Mouse (Mus musculus) gastrocnemius, postnatal 4 days (tissue): ENCODE measurements at regions not wholly inside any gene's neighbourhood (a gene's known extent, or its start where the extent isn't known, plus 50 kb on each side); places are given as distances from the start of the nearest gene placed in this dataset.

ENCODE experiments used
- DNase-seq, 2 experiments: peaks; one replicate each; pipeline ENCODE4 v3.0.0; 2021 to 2022; ENCODE audit warnings: low spot score in 2 of 2, mixed read lengths in 2 of 2

GRCm38 (mm10) chr19:14035371-14035770 lies 122.0 kb downstream of the Olfr1505 start:
- no peak for DNase-seq

GRCm38 (mm10) chr19:14035785-14036184 lies 122.5 kb downstream of the Olfr1505 start:
- no peak for DNase-seq

GRCm38 (mm10) chr19:14036750-14037149 lies 123.4 kb downstream of the Olfr1505 start:
- no peak for DNase-seq

GRCm38 (mm10) chr19:14042753-14043152 lies 129.4 kb downstream of the Olfr1505 start:
- no peak for DNase-seq

- no peak for DNase-seq
These were observed 132.1 kb downstream of the Olfr1505 start for GRCm38 (mm10) chr19:14045456-14045855.

- no peak for DNase-seq
These were observed 138.7 kb downstream of the Olfr1505 start for GRCm38 (mm10) chr19:14052052-14052451.

GRCm38 (mm10) chr19:14080538-14080937 lies 167.2 kb downstream of the Olfr1505 start:
- DNase-seq, result peak in 1 of 2 experiments; percentile 20

GRCm38 (mm10) chr19:14084726-14085125 lies 171.4 kb downstream of the Olfr1505 start:
- no peak for DNase-seq

GRCm38 (mm10) chr19:14090106-14090505 lies 176.8 kb downstream of the Olfr1505 start:
- no peak for DNase-seq

- no peak for DNase-seq
These were observed 180.9 kb downstream of the Olfr1505 start for GRCm38 (mm10) chr19:14094191-14094590.

GRCm38 (mm10) chr19:14096187-14096586 lies 182.9 kb downstream of the Olfr1505 start:
- no peak for DNase-seq

- no peak for DNase-seq
These were observed 195.8 kb downstream of the Olfr1505 start for GRCm38 (mm10) chr19:14109091-14109490.

- DNase-seq, result no peak
These were observed 210.2 kb downstream of the Olfr1505 start for GRCm38 (mm10) chr19:14123348-14124113.

- no peak for DNase-seq
These were observed 211.0 kb downstream of the Olfr1505 start for GRCm38 (mm10) chr19:14124250-14124827.

GRCm38 (mm10) chr19:14124986-14125385 lies 211.7 kb downstream of the Olfr1505 start:
- no peak for DNase-seq

GRCm38 (mm10) chr19:14128397-14129209 lies 215.3 kb downstream of the Olfr1505 start:
- DNase-seq, result no peak

GRCm38 (mm10) chr19:14161217-14161616 lies 247.9 kb downstream of the Olfr1505 start:
- DNase-seq, result no peak

- DNase-seq, result no peak
These were observed 249.4 kb downstream of the Olfr1505 start for GRCm38 (mm10) chr19:14162773-14163172.

- no peak for DNase-seq
These were observed 252.4 kb downstream of the Olfr1505 start for GRCm38 (mm10) chr19:14165775-14166174.

GRCm38 (mm10) chr19:14180244-14180643 lies 266.9 kb downstream of the Olfr1505 start:
- DNase-seq, result peak in 1 of 2 experiments; percentile 23

GRCm38 (mm10) chr19:14180956-14181355 lies 267.6 kb downstream of the Olfr1505 start:
- DNase-seq, result no peak
